Mouse (Mus musculus) MEL (cell line): Measurements from ENCODE around the gene Hkdc1. TPM values are rescaled to one million over a fixed set of nuclear protein-coding genes. Genes with fewer than 3 reads are reported as not detected.

Experiments
- DNase-seq: peaks from one replicate; pipeline ENCODE4 v3.0.0; 2011; ENCODE audit warnings: low read depth, low spot score
- H3K27ac ChIP-seq: 2 replicates; pipeline ENCODE4 v1.5.1; 2012; ENCODE audit warnings: low read depth, mild to moderate bottlenecking, control low read depth, low read length, moderate library complexity; ENCODE audit not compliant: control insufficient read depth
- H3K27me3 ChIP-seq, 2 experiments: fragments of 150-350 bp in 1 of 2; sonication (generic) in 1 of 2; 2 replicates each; pipeline ENCODE4 v1.6.1; 2012; ENCODE audit warnings: low read length in 2 of 2, mild to moderate bottlenecking in 2 of 2, improper control_type of control experiment in 1 of 2, moderate library complexity in 1 of 2; ENCODE audit not compliant: insufficient read depth in 2 of 2, control insufficient read depth in 1 of 2
- H3K36me3 ChIP-seq, 2 experiments: 2 replicates each; pipeline ENCODE4 v1.6.1; 2012 to 2014; ENCODE audit warnings: low read length in 2 of 2, improper control_type of control experiment in 1 of 2, inconsistent platforms in 1 of 2, mild to moderate bottlenecking in 1 of 2; ENCODE audit not compliant: insufficient read depth in 2 of 2, control insufficient read depth in 1 of 2
- H3K4me1 ChIP-seq, 2 experiments: fragments of 150-350 bp in 1 of 2; sonication (generic) in 1 of 2; 2 replicates each; pipeline ENCODE4 v1.6.1; 2012; ENCODE audit warnings: low read length in 2 of 2, improper control_type of control experiment in 1 of 2, mild to moderate bottlenecking in 1 of 2; ENCODE audit not compliant: insufficient read depth in 2 of 2, control insufficient read depth in 1 of 2
- H3K4me3 ChIP-seq, 2 experiments: fragments of 150-350 bp in 1 of 2; sonication (generic) in 1 of 2; 2 replicates each; pipeline ENCODE4 v1.5.1; 2012; ENCODE audit warnings: low read depth in 2 of 2, low read length in 2 of 2, mild to moderate bottlenecking in 2 of 2, moderate library complexity in 2 of 2, control low read depth in 1 of 2, improper control_type of control experiment in 1 of 2; ENCODE audit not compliant: control insufficient read depth in 1 of 2, insufficient read depth in 1 of 2
- H3K79me2 ChIP-seq: 2 replicates; pipeline ENCODE4 v1.6.1; 2012; ENCODE audit warnings: mild to moderate bottlenecking, low read length, moderate library complexity; ENCODE audit not compliant: control insufficient read depth, poor library complexity, insufficient read depth
- H3K9ac ChIP-seq: 2 replicates; pipeline ENCODE4 v1.6.1; 2012; ENCODE audit warnings: low read depth, mild to moderate bottlenecking, control low read depth, low read length, moderate library complexity; ENCODE audit not compliant: control insufficient read depth, poor library complexity, severe bottlenecking
- H3K9me3 ChIP-seq: fragments of 150-350 bp; sonication (generic); replicated peaks from 2 replicates; pipeline ENCODE4 v1.6.1; 2012; ENCODE audit warnings: mild to moderate bottlenecking, low read length, improper control_type of control experiment, moderate library complexity; ENCODE audit not compliant: insufficient read depth
- CHD2 ChIP-seq: IDR thresholded peaks from 2 replicates; pipeline ENCODE4 v1.6.1; 2011; ENCODE audit warnings: low read length, improper control_type of control experiment
- CTCF ChIP-seq, 3 experiments: IDR thresholded peaks in 2 of 3; conservative IDR thresholded peaks in 1 of 3; 2 replicates each; pipeline ENCODE4 v1.5.1; 2011 to 2012; ENCODE audit warnings: low read length in 3 of 3, low read depth in 2 of 3, mild to moderate bottlenecking in 2 of 3, improper control_type of control experiment in 1 of 3, inconsistent platforms in 1 of 3, mixed read lengths in 1 of 3, moderate library complexity in 1 of 3; ENCODE audit not compliant: control insufficient read depth in 1 of 3, insufficient read depth in 1 of 3, poor library complexity in 1 of 3, severe bottlenecking in 1 of 3
- E2F4 ChIP-seq: IDR thresholded peaks from 2 replicates; pipeline ENCODE4 v1.6.1; 2011; ENCODE audit warnings: low read depth, low read length, improper control_type of control experiment, borderline replicate concordance
- ELF1 ChIP-seq: IDR thresholded peaks from 2 replicates; pipeline ENCODE4 v1.6.1; 2014; ENCODE audit warnings: low read depth, mild to moderate bottlenecking, inconsistent platforms, low read length, improper control_type of control experiment, moderate library complexity
- GABPA ChIP-seq: IDR thresholded peaks from 2 replicates; pipeline ENCODE4 v1.6.1; 2012; ENCODE audit warnings: low read depth, mild to moderate bottlenecking, inconsistent platforms, low read length, improper control_type of control experiment, moderate library complexity
- HCFC1 ChIP-seq: IDR thresholded peaks from 2 replicates; pipeline ENCODE4 v1.6.1; 2012; ENCODE audit warnings: low read depth, mild to moderate bottlenecking, inconsistent platforms, low read length, improper control_type of control experiment, moderate library complexity
- MAFK ChIP-seq: IDR thresholded peaks from 2 replicates; pipeline ENCODE4 v1.6.1; 2011; ENCODE audit warnings: low read depth, mild to moderate bottlenecking, low read length, improper control_type of control experiment, borderline replicate concordance
- MAZ ChIP-seq: IDR thresholded peaks from 2 replicates; pipeline ENCODE4 v1.6.1; 2012; ENCODE audit warnings: low read depth, mild to moderate bottlenecking, inconsistent platforms, low read length, improper control_type of control experiment
- MXI1 ChIP-seq: IDR thresholded peaks from 2 replicates; pipeline ENCODE4 v1.6.1; 2011; ENCODE audit warnings: mild to moderate bottlenecking, low read depth, low read length, improper control_type of control experiment
- MYB ChIP-seq: IDR thresholded peaks from 2 replicates; pipeline ENCODE4 v1.6.1; 2011; ENCODE audit warnings: mild to moderate bottlenecking, low read depth, low read length, improper control_type of control experiment
- MYC ChIP-seq: IDR thresholded peaks from 2 replicates; pipeline ENCODE4 v1.6.1; 2011; ENCODE audit warnings: low read depth, mild to moderate bottlenecking, low read length, improper control_type of control experiment, moderate library complexity
- POLR2A ChIP-seq, 2 experiments: IDR thresholded peaks; 2 replicates each; pipeline ENCODE4 v1.6.1; 2011 to 2012; ENCODE audit warnings: low read length in 2 of 2, mild to moderate bottlenecking in 2 of 2, control low read depth in 1 of 2, improper control_type of control experiment in 1 of 2, low read depth in 1 of 2, moderate library complexity in 1 of 2; ENCODE audit not compliant: control insufficient read depth in 1 of 2, insufficient read depth in 1 of 2, poor library complexity in 1 of 2
- POLR2AphosphoS2 ChIP-seq: IDR thresholded peaks from 2 replicates; pipeline ENCODE4 v1.6.1; 2011; ENCODE audit warnings: low read length, improper control_type of control experiment
- POLR2AphosphoS5 ChIP-seq: IDR thresholded peaks from 2 replicates; pipeline ENCODE4 v1.6.1; 2012; ENCODE audit warnings: low read depth, borderline replicate concordance, mild to moderate bottlenecking, inconsistent platforms, low read length, moderate library complexity, mixed read lengths
- RAD21 ChIP-seq: IDR thresholded peaks from 2 replicates; pipeline ENCODE4 v1.6.1; 2011; ENCODE audit warnings: mild to moderate bottlenecking, low read depth, low read length, improper control_type of control experiment
- SMC3 ChIP-seq: IDR thresholded peaks from 2 replicates; pipeline ENCODE4 v1.6.1; 2011; ENCODE audit warnings: low read depth, low read length, improper control_type of control experiment
- TAL1 ChIP-seq: IDR thresholded peaks from 2 replicates; pipeline ENCODE4 v1.6.1; 2012; ENCODE audit warnings: mild to moderate bottlenecking, inconsistent platforms, low read length, moderate library complexity, mixed read lengths
- TBP ChIP-seq: IDR thresholded peaks from 2 replicates; pipeline ENCODE4 v1.8.0; 2011; ENCODE audit warnings: low read depth, low read length, improper control_type of control experiment
- USF1 ChIP-seq: IDR thresholded peaks from 2 replicates; pipeline ENCODE4 v1.6.1; 2014; ENCODE audit warnings: low read depth, mild to moderate bottlenecking, inconsistent platforms, low read length, improper control_type of control experiment, moderate library complexity
- ZC3H11A ChIP-seq: IDR thresholded peaks from 2 replicates; pipeline ENCODE4 v1.6.1; 2012; ENCODE audit warnings: low read depth, mild to moderate bottlenecking, inconsistent platforms, low read length, improper control_type of control experiment
- polyA plus RNA-seq, 2 experiments: library from polyadenylated mRNA; stranded (reverse) in 1 of 2; unstranded in 1 of 2; fragments of >175 nt in 1 of 2; fragments of >200 nt in 1 of 2; gene quantifications; 2 replicates each; pipeline versions ENCODE4 v1.2.1 to v1.2.4; 2012; ENCODE audit warnings: low replicate concordance in 2 of 2, low read depth in 1 of 2; ENCODE audit not compliant: insufficient read length in 2 of 2, insufficient read depth in 1 of 2, missing spikeins in 1 of 2
- total RNA-seq: library from RNA; depleted of rRNA; stranded (reverse); fragments of 300-350 nt; gene quantifications from 2 replicates; pipeline ENCODE4 v1.2.3, GENCODE M21; 2012

Gene Hkdc1
- total and polyA plus RNA-seq, 3 experiments: 0.38 to 0.42 TPM; not detected in 1

- TF ChIP-seq POLR2A (IDR thresholded peaks at IDR 0.05; ENCODE audit: control insufficient read depth in 1 of 2, insufficient read depth in 1 of 2, low read depth in 1 of 2, low read length in 2 of 2, poor library complexity in 1 of 2): no peak
- no peak for TF ChIP-seq E2F4
- TF ChIP-seq POLR2AphosphoS2: no peak
- no peak for TF ChIP-seq USF1
- TF ChIP-seq HCFC1: no peak
- TF ChIP-seq MAZ: no peak
- TF ChIP-seq MYC: no peak
- no peak for TF ChIP-seq MYB
- Histone ChIP-seq H3K27ac (no peak overlapping the region), H3K27me3 (no peaks in the 10 kb centered on the region), H3K9me3 (no peaks in the 10 kb centered on the region), H3K79me2 (no peaks in the 10 kb centered on the region), H3K9ac (no peak overlapping the region), H3K36me3 (no peaks in the 10 kb centered on the region), H3K4me1 (no peaks in the 10 kb centered on the region), H3K4me3 (no peak overlapping the region)
- no peak for DNase-seq
Observed at GRCm38 (mm10) chr10:62401641-62402111, 20.6 kb downstream of the Hkdc1 start.

- H3K9ac ChIP-seq: no peak overlapping the region
- no peaks in the 10 kb centered on the region for H3K9me3 ChIP-seq
- H3K4me3 ChIP-seq: no peak overlapping the region
- no peak for TF ChIP-seq ELF1
- TF ChIP-seq CTCF (IDR thresholded peaks at IDR 0.05 in 2 of 3, conservative IDR thresholded peaks at IDR 0.05 in 1 of 3; ENCODE audit: control insufficient read depth in 1 of 3, insufficient read depth in 1 of 3, low read depth in 2 of 3, low read length in 3 of 3, poor library complexity in 1 of 3, severe bottlenecking in 1 of 3): peak; percentile 20 to 66 (median 33); a peak in 5 of 6 replicates
- peak; percentile 65 for TF ChIP-seq SMC3
- TF ChIP-seq ZC3H11A: peak; percentile 67; the same call in 1 of the 2 replicates
- no peak for TF ChIP-seq HCFC1
- TF ChIP-seq GABPA: no peak
- peak; percentile 72 for TF ChIP-seq RAD21
- no peak for TF ChIP-seq E2F4
- no peak for TF ChIP-seq CHD2
- TF ChIP-seq TBP: no peak
- no peak for TF ChIP-seq MAFK
- TF ChIP-seq TAL1: no peak
- TF ChIP-seq MYB: no peak
- no peak for TF ChIP-seq POLR2AphosphoS5
- TF ChIP-seq MXI1: no peak
- peak; percentile 41 for DNase-seq
- no peak overlapping the region for H3K27ac ChIP-seq
- H3K4me1 ChIP-seq: no peaks in the 10 kb centered on the region; a peak in 1 of 4 replicates
- H3K79me2 ChIP-seq: no peaks in the 10 kb centered on the region
- H3K27me3 ChIP-seq: no peaks in the 10 kb centered on the region
- no peaks in the 10 kb centered on the region for H3K36me3 ChIP-seq
Observed at GRCm38 (mm10) chr10:62383011-62383410, 39.3 kb downstream of the Hkdc1 start.
